Mouse (Mus musculus): ENCODE measurements around the gene Gm2a. TPM values are rescaled to one million over a fixed set of nuclear protein-coding genes. Genes with fewer than 3 reads are reported as not detected.

Gene Gm2a
- polyA plus RNA-seq, 1 experiment from 2014 or later, result 15.4 TPM

- H3K9me3 ChIP-seq (ENCODE audit: low read depth, low read length), result no peaks in the 10 kb centered on the region
- H3K27ac ChIP-seq (ENCODE audit: low read depth), result no peak overlapping the region
- DNase-seq, result no peak
- H3K4me1 ChIP-seq (ENCODE audit: insufficient read depth), result 0 out of 2 replicates have a peak, but pooled peaks cover 3% of the 10 kb centered on the region
- no peak overlapping the region for H3K4me3 ChIP-seq (ENCODE audit: low read depth, low read length)
- ATAC-seq (ENCODE audit: insufficient read depth), result no peak
- 86% methylated on average over 2 of the region's 2 CpGs for WGBS
- no peak for TF ChIP-seq CTCF (IDR thresholded peaks at IDR 0.05; ENCODE audit: low read depth)
- H3K9ac ChIP-seq, result no peak overlapping the region
- H3K36me3 ChIP-seq (ENCODE audit: insufficient read depth), result no peaks in the 10 kb centered on the region
- no peak overlapping the region for H3K4me2 ChIP-seq
- H3K27me3 ChIP-seq (ENCODE audit: insufficient read depth, low read length), result no peaks in the 10 kb centered on the region
Observed at GRCm38 (mm10) chr11:55117031-55117430, 19.1 kb downstream of the Gm2a start.

DNA sequence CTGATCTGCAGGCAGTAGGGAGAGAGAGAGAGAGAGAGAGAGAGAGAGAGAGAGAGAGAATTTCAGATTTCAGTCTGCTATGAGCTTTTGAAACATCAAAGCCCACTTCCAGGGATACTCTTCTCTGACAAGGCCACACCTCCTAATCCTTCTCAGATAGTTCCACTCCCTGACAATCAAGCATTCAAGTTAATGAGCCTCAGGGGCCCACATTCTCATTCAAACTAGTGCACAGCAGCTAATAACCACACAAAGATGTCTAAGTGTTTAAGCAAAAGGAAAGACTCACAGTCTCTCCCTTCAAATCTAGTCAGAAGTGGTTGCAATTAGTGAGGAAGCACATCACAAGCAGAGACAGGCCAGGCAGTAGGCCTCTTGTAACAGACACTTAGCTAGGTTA lies 22.4 kb downstream of the Gm2a start:
- ATAC-seq (ENCODE audit: insufficient read depth), result no peak
- TF ChIP-seq CTCF (IDR thresholded peaks at IDR 0.05; ENCODE audit: low read depth), result no peak
- H3K27ac ChIP-seq (ENCODE audit: low read depth), result 0 out of 2 replicates have a peak overlapping the region, but pooled peaks have one; percentile 8
- H3K4me3 ChIP-seq (ENCODE audit: low read depth, low read length), result no peak overlapping the region
- no peak overlapping the region for H3K4me2 ChIP-seq
- H3K27me3 ChIP-seq (ENCODE audit: insufficient read depth, low read length), result no peaks in the 10 kb centered on the region
- H3K9ac ChIP-seq, result no peak overlapping the region
- no peaks in the 10 kb centered on the region for H3K36me3 ChIP-seq (ENCODE audit: insufficient read depth)
- DNase-seq, result no peak
- no peaks in the 10 kb centered on the region for H3K9me3 ChIP-seq (ENCODE audit: low read depth, low read length)
- no peaks in the 10 kb centered on the region for H3K4me1 ChIP-seq (ENCODE audit: insufficient read depth)

DNA sequence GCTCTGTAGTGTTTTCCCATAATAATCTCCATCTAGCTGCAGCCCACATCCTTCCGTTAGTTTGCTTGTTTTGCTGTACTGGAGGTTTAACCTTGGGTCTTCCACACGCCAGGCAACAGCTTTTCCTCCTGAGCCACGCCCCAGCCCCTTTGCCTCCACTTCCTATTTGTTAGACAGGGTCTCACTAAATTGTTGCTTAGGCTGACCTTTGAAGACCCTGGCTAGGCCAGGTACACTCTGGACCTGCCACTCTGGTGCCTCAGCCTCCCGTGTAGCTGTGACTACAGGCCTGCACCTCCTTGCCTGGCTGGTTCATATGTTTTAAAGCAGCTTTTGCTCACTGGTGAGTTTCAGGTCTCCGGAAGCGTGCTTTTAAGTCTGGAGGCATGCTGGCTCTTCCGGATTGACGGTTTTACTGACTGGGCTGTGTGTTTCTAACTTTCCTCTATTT lies 22.9 kb downstream of the Gm2a start:
- no peak for ATAC-seq (ENCODE audit: insufficient read depth)
- 74% methylated on average over 8 of the region's 8 CpGs for WGBS
- peak; percentile 9 for DNase-seq
- Histone ChIP-seq H3K4me1 (ENCODE audit: insufficient read depth) (no peaks in the 10 kb centered on the region), H3K27ac (ENCODE audit: low read depth) (no peak overlapping the region), H3K9ac (no peak overlapping the region), H3K9me3 (ENCODE audit: low read depth, low read length) (no peaks in the 10 kb centered on the region), H3K4me3 (ENCODE audit: low read depth, low read length) (no peak overlapping the region), H3K36me3 (ENCODE audit: insufficient read depth) (no peaks in the 10 kb centered on the region), H3K27me3 (ENCODE audit: insufficient read depth, low read length) (no peaks in the 10 kb centered on the region), H3K4me2 (no peak overlapping the region)
- no peak for TF ChIP-seq CTCF (IDR thresholded peaks at IDR 0.05; ENCODE audit: low read depth)

GRCm38 (mm10) chr11:55121430-55121829 lies 23.5 kb downstream of the Gm2a start:
- 79% methylated on average over 1 of the region's 1 CpGs for WGBS
- no peak for ATAC-seq (ENCODE audit: insufficient read depth)
- Histone ChIP-seq H3K9ac (no peak overlapping the region), H3K4me1 (ENCODE audit: insufficient read depth) (no peaks in the 10 kb centered on the region), H3K9me3 (ENCODE audit: low read depth, low read length) (no peaks in the 10 kb centered on the region), H3K4me2 (no peak overlapping the region), H3K4me3 (ENCODE audit: low read depth, low read length) (no peak overlapping the region), H3K27ac (ENCODE audit: low read depth) (no peak overlapping the region), H3K36me3 (ENCODE audit: insufficient read depth) (no peaks in the 10 kb centered on the region), H3K27me3 (ENCODE audit: insufficient read depth, low read length) (no peaks in the 10 kb centered on the region)
- no peak for DNase-seq
- no peak for TF ChIP-seq CTCF (IDR thresholded peaks at IDR 0.05; ENCODE audit: low read depth)

DNA sequence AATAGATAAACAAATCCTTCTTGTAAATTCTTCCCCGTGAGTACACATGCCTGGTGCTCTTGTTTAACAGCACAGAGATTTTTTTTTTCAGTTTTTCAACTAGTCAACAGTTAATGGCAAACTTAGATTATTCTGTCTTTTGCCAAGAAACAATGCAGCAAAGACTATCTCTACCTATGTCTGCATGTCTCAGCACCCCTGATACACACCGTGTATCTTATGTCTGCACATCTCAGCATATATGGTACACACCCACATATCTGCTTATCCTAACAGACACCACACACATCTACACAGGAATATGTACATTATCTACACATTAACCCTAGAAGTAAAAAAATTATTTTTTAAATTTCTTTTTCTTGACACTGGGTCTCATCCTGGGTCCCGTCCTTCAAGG lies 28.7 kb downstream of the Gm2a start:
- WGBS, result 68% methylated on average over 3 of the region's 3 CpGs
- H3K4me3 ChIP-seq (ENCODE audit: low read depth, low read length), result no peak overlapping the region
- ATAC-seq (ENCODE audit: insufficient read depth) (no peak), DNase-seq (no peak)
- H3K4me2 ChIP-seq, result no peak overlapping the region
- no peaks in the 10 kb centered on the region for H3K4me1 ChIP-seq (ENCODE audit: insufficient read depth)
- no peaks in the 10 kb centered on the region for H3K9me3 ChIP-seq (ENCODE audit: low read depth, low read length)
- H3K36me3 ChIP-seq (ENCODE audit: insufficient read depth), result no peaks in the 10 kb centered on the region
- no peak overlapping the region for H3K9ac ChIP-seq
- H3K27ac ChIP-seq (ENCODE audit: low read depth), result no peak overlapping the region
- no peak for TF ChIP-seq CTCF (IDR thresholded peaks at IDR 0.05; ENCODE audit: low read depth)
- H3K27me3 ChIP-seq (ENCODE audit: insufficient read depth, low read length), result no peaks in the 10 kb centered on the region

- Histone ChIP-seq H3K4me3 (ENCODE audit: low read depth, low read length) (no peak overlapping the region), H3K27me3 (ENCODE audit: insufficient read depth, low read length) (no peaks in the 10 kb centered on the region), H3K9me3 (ENCODE audit: low read depth, low read length) (no peaks in the 10 kb centered on the region), H3K27ac (ENCODE audit: low read depth) (no peak overlapping the region), H3K36me3 (ENCODE audit: insufficient read depth) (no peaks in the 10 kb centered on the region), H3K4me1 (ENCODE audit: insufficient read depth) (no peaks in the 10 kb centered on the region), H3K4me2 (no peak overlapping the region), H3K9ac (no peak overlapping the region)
- ATAC-seq (ENCODE audit: insufficient read depth) (no peak), DNase-seq (no peak)
- no peak for TF ChIP-seq CTCF (IDR thresholded peaks at IDR 0.05; ENCODE audit: low read depth)
- 68% methylated on average over 6 of the region's 6 CpGs for WGBS
Observed at GRCm38 (mm10) chr11:55127937-55128336, 30.0 kb downstream of the Gm2a start.

DNA sequence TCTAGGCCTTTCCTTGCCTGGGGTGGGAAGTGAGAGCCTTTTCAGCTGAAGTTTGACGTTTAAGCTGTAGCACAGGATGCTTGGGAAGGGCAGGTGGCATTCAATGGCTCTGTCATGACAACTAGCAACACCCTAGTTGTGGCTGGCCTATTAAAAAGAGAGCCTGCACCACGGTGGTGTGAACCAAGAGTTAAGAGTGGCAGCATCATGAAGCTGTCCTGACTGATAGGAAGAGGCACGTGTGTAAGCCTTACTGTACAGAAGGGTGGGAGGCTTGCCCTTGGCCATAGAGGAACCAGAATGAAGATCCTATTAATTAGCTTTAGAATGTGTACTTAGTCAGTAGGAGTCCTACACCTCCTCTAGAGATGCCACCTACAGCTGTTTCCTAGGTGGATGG lies 30.5 kb downstream of the Gm2a start:
- no peaks in the 10 kb centered on the region for H3K27me3 ChIP-seq (ENCODE audit: insufficient read depth, low read length)
- ATAC-seq (ENCODE audit: insufficient read depth) (no peak), DNase-seq (no peak)
- no peak overlapping the region for H3K9ac ChIP-seq
- H3K27ac ChIP-seq (ENCODE audit: low read depth), result no peak overlapping the region
- H3K4me3 ChIP-seq (ENCODE audit: low read depth, low read length), result no peak overlapping the region
- H3K9me3 ChIP-seq (ENCODE audit: low read depth, low read length), result no peaks in the 10 kb centered on the region
- H3K4me2 ChIP-seq, result no peak overlapping the region
- no peaks in the 10 kb centered on the region for H3K4me1 ChIP-seq (ENCODE audit: insufficient read depth)
- no peaks in the 10 kb centered on the region for H3K36me3 ChIP-seq (ENCODE audit: insufficient read depth)
- WGBS, result 67% methylated on average over 3 of the region's 3 CpGs
- TF ChIP-seq CTCF (IDR thresholded peaks at IDR 0.05; ENCODE audit: low read depth), result no peak

Data from lung, embryonic 14.5 days (tissue).